Mouse (Mus musculus): ENCODE data around the gene Pphln1. TPM values are rescaled to one million over a fixed set of nuclear protein-coding genes. Genes with fewer than 3 reads are reported as not detected.

Pphln1 gene
- polyA plus RNA-seq, 1 experiment from 2014 or later: 51.0 TPM

- no peak overlapping the region for H3K27ac ChIP-seq (ENCODE audit: low read length)
- no peaks in the 10 kb centered on the region for H3K27me3 ChIP-seq (replicated peaks; ENCODE audit: control insufficient read depth, insufficient read depth, low read length)
- 1% methylated on average over 11 of the region's 11 CpGs for WGBS
- peak overlapping the region; percentile 91 for H3K9ac ChIP-seq (replicated peaks; ENCODE audit: low read depth, low read length)
- H3K4me2 ChIP-seq (ENCODE audit: low read length): peak overlapping the region; percentile 79
- H3K4me1 ChIP-seq (replicated peaks; ENCODE audit: control insufficient read depth, insufficient read depth, low read length): peaks cover 30% of the 10 kb centered on the region
- peak overlapping the region; percentile 95 for H3K4me3 ChIP-seq (replicated peaks; ENCODE audit: low read length)
- H3K9me3 ChIP-seq (ENCODE audit: control insufficient read depth, low read length): no peaks in the 10 kb centered on the region
- ATAC-seq: no peak
- peaks cover 16% of the 10 kb centered on the region; the same call in 1 of the 2 replicates for H3K36me3 ChIP-seq (ENCODE audit: control insufficient read depth, insufficient read depth)
Measured at GRCm38 (mm10) chr15:93397269-93397668, 881 bp upstream of the Pphln1 start.

DNA sequence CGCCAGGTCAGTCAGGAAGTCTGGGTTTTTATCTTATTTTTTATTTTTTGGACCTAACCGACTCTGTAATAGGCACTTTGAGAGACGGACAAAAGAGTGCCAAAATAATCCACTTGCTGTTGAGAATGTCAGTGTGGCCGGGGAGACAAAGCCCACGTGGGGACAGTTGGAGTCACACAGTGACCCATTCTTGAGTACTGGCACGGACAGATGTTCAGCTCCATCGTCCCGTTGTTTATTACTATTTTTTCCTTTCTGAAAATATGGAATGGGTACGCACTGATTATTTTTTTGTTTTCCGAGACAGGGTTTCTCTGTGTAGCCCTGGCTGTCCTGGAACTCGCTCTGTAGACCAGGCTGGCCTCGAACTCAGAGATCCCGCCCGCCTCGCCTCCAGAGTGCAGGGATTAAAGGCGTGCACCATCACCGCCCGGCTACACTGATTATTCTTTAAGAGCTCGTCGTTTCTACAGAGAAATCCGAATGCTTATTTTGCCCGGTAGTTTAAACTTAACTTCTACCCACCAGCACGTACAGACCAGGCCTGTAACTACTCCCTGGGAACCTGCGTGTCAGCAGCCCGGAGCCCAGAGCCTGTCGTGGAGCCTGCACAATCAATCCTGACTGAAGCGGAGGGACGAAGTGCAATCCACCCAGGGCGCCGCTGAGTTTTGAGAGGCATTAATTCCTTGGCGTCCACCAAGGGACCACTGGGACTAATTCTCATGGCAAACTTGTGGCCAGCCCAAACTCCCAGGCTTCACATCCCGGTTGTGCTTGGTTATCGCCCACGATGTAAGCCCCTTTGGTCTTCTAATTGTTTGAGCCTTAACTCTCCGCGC, 770 bp downstream of the Pphln1 start:
- Histone ChIP-seq H3K4me3 (replicated peaks; ENCODE audit: low read length) (peak overlapping the region; percentile 95), H3K9me3 (ENCODE audit: control insufficient read depth, low read length) (no peaks in the 10 kb centered on the region), H3K4me1 (replicated peaks; ENCODE audit: control insufficient read depth, insufficient read depth, low read length) (peaks cover 30% of the 10 kb centered on the region), H3K27me3 (replicated peaks; ENCODE audit: control insufficient read depth, insufficient read depth, low read length) (no peaks in the 10 kb centered on the region), H3K9ac (replicated peaks; ENCODE audit: low read depth, low read length) (peak overlapping the region; percentile 91), H3K27ac (ENCODE audit: low read length) (peak overlapping the region; percentile 90), H3K4me2 (ENCODE audit: low read length) (peak overlapping the region; percentile 84), H3K36me3 (ENCODE audit: control insufficient read depth, insufficient read depth) (peaks cover 5% of the 10 kb centered on the region; the same call in 1 of the 2 replicates)
- WGBS: 2% methylated on average over 36 of the region's 36 CpGs
- no peak; the same call in 1 of the 2 replicates for ATAC-seq

DNA sequence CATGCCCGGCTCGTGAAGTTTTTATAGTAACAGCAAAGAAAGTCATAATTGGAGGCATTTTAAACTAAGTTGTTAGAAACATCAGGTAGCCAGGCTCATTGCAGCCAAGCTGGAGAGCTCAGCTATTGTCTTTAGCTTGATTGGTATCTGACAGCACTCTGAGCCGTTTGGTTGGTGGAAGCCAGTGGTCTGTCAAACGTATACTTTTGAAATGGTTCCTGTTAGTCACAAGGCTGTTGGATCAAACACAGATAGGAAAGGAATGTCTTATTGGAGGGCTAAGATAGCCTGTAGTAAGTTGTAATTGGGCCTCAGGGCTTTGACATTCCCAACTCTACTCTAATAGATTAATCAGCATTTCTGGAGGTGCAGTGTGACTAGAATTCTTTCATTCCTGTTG, 3.3 kb downstream of the Pphln1 start:
- no peak overlapping the region for H3K27ac ChIP-seq (ENCODE audit: low read length)
- H3K27me3 ChIP-seq (replicated peaks; ENCODE audit: control insufficient read depth, insufficient read depth, low read length): no peaks in the 10 kb centered on the region
- no peaks in the 10 kb centered on the region for H3K9me3 ChIP-seq (ENCODE audit: control insufficient read depth, low read length)
- H3K4me2 ChIP-seq (ENCODE audit: low read length): no peak overlapping the region
- H3K36me3 ChIP-seq (ENCODE audit: control insufficient read depth, insufficient read depth): no peaks in the 10 kb centered on the region; the same call in 1 of the 2 replicates
- H3K4me1 ChIP-seq (replicated peaks; ENCODE audit: control insufficient read depth, insufficient read depth, low read length): peaks cover 26% of the 10 kb centered on the region
- H3K9ac ChIP-seq (replicated peaks; ENCODE audit: low read depth, low read length): no peak overlapping the region
- no peak overlapping the region for H3K4me3 ChIP-seq (replicated peaks; ENCODE audit: low read length)
- ATAC-seq: no peak
- 80% methylated on average over 4 of the region's 4 CpGs for WGBS

DNA sequence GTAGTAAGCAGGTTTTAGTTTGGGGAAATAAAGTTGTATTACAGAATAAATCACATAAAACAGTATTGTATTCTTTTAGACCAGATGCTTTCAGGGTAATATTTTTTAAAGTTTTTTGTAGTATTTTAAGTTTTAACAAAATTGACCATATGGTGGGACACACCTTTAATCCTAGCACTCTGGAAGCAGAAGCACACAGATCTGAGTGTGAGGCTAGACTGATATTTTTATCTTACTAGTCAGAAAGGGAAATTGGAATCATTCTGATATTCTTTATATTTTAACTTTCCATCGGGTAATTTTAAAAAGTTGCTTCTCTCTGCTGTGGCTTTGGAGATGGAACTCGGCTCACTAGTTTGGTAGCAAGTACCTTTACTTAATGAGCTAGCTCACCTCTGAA, 4.6 kb downstream of the Pphln1 start:
- no peak overlapping the region for H3K4me2 ChIP-seq (ENCODE audit: low read length)
- ATAC-seq: no peak
- WGBS: 98% methylated on average over 2 of the region's 2 CpGs
- H3K27ac ChIP-seq (ENCODE audit: low read length): no peak overlapping the region
- no peaks in the 10 kb centered on the region for H3K9me3 ChIP-seq (ENCODE audit: control insufficient read depth, low read length)
- no peak overlapping the region for H3K9ac ChIP-seq (replicated peaks; ENCODE audit: low read depth, low read length)
- H3K27me3 ChIP-seq (replicated peaks; ENCODE audit: control insufficient read depth, insufficient read depth, low read length): no peaks in the 10 kb centered on the region
- peaks cover 2% of the 10 kb centered on the region; the same call in 1 of the 2 replicates for H3K36me3 ChIP-seq (ENCODE audit: control insufficient read depth, insufficient read depth)
- no peak overlapping the region for H3K4me3 ChIP-seq (replicated peaks; ENCODE audit: low read length)
- H3K4me1 ChIP-seq (replicated peaks; ENCODE audit: control insufficient read depth, insufficient read depth, low read length): peaks cover 17% of the 10 kb centered on the region

GRCm38 (mm10) chr15:93404849-93405248, 6.7 kb downstream of the Pphln1 start:
- Histone ChIP-seq H3K36me3 (ENCODE audit: control insufficient read depth, insufficient read depth) (peaks cover 2% of the 10 kb centered on the region; the same call in 1 of the 2 replicates), H3K4me3 (replicated peaks; ENCODE audit: low read length) (no peak overlapping the region), H3K4me2 (ENCODE audit: low read length) (no peak overlapping the region), H3K9me3 (ENCODE audit: control insufficient read depth, low read length) (no peaks in the 10 kb centered on the region), H3K9ac (replicated peaks; ENCODE audit: low read depth, low read length) (no peak overlapping the region), H3K4me1 (replicated peaks; ENCODE audit: control insufficient read depth, insufficient read depth, low read length) (peaks cover 6% of the 10 kb centered on the region), H3K27me3 (replicated peaks; ENCODE audit: control insufficient read depth, insufficient read depth, low read length) (no peaks in the 10 kb centered on the region), H3K27ac (ENCODE audit: low read length) (no peak overlapping the region)
- no peak for ATAC-seq

- no peak overlapping the region for H3K27ac ChIP-seq (ENCODE audit: low read length)
- H3K9me3 ChIP-seq (ENCODE audit: control insufficient read depth, low read length): no peaks in the 10 kb centered on the region
- no peak overlapping the region for H3K4me2 ChIP-seq (ENCODE audit: low read length)
- no peaks in the 10 kb centered on the region for H3K27me3 ChIP-seq (replicated peaks; ENCODE audit: control insufficient read depth, insufficient read depth, low read length)
- 95% methylated on average over 7 of the region's 7 CpGs for WGBS
- no peak for ATAC-seq
- no peak overlapping the region for H3K4me3 ChIP-seq (replicated peaks; ENCODE audit: low read length)
- H3K36me3 ChIP-seq (ENCODE audit: control insufficient read depth, insufficient read depth): peaks cover 2% of the 10 kb centered on the region; the same call in 1 of the 2 replicates
- H3K4me1 ChIP-seq (replicated peaks; ENCODE audit: control insufficient read depth, insufficient read depth, low read length): peaks cover 3% of the 10 kb centered on the region; the same call in 1 of the 2 replicates
- no peak overlapping the region for H3K9ac ChIP-seq (replicated peaks; ENCODE audit: low read depth, low read length)
Measured at GRCm38 (mm10) chr15:93405446-93405986, 7.4 kb downstream of the Pphln1 start.

DNA sequence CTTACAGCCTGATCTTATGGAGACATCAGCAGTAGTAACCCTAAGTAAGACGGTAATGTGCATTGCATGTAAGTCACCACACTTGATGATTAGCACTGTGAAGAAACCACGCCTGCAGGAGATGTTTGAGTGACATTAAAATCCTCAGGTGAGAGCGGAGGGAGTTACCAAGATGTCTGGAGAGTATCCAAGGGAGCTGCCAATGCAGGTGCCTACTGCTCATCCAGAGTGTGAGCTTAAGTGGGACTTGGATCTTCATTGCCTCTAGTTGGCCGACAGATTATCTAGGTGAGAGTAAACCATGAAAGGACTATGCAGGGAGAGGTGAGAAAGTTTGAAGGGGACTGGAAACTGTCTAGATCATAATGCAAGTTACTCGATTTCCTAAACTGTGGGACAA, 8.3 kb downstream of the Pphln1 start:
- H3K9me3 ChIP-seq (ENCODE audit: control insufficient read depth, low read length): no peaks in the 10 kb centered on the region
- H3K4me3 ChIP-seq (replicated peaks; ENCODE audit: low read length): no peak overlapping the region
- no peaks in the 10 kb centered on the region for H3K4me1 ChIP-seq (replicated peaks; ENCODE audit: control insufficient read depth, insufficient read depth, low read length)
- no peaks in the 10 kb centered on the region for H3K27me3 ChIP-seq (replicated peaks; ENCODE audit: control insufficient read depth, insufficient read depth, low read length)
- H3K27ac ChIP-seq (ENCODE audit: low read length): no peak overlapping the region
- peaks cover 2% of the 10 kb centered on the region; the same call in 1 of the 2 replicates for H3K36me3 ChIP-seq (ENCODE audit: control insufficient read depth, insufficient read depth)
- H3K9ac ChIP-seq (replicated peaks; ENCODE audit: low read depth, low read length): no peak overlapping the region
- no peak for ATAC-seq
- WGBS: 96% methylated on average over 5 of the region's 5 CpGs
- no peak overlapping the region for H3K4me2 ChIP-seq (ENCODE audit: low read length)

DNA sequence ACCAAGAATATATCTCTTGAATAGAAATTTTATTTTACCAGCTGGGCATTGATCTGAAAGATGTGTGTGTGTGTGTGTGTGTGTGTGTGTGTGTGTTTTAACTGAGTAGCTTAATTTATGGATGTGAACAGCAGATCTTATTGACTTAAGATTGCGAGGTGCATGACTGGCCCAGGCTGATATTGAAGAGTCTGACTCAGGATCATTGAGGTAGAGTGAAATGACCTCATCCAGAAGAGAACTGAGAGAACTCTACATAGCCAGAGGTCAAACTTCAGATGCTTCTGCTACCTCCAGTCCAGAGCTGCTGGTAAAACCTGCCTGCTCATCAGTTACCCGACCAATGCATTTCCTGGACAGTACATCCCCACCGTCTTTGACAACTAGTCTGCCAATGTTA, 14.3 kb downstream of the Pphln1 start:
- no peaks in the 10 kb centered on the region for H3K9me3 ChIP-seq (ENCODE audit: control insufficient read depth, low read length)
- no peaks in the 10 kb centered on the region for H3K36me3 ChIP-seq (ENCODE audit: control insufficient read depth, insufficient read depth)
- no peak for ATAC-seq
- no peaks in the 10 kb centered on the region for H3K27me3 ChIP-seq (replicated peaks; ENCODE audit: control insufficient read depth, insufficient read depth, low read length)
- H3K9ac ChIP-seq (replicated peaks; ENCODE audit: low read depth, low read length): no peak overlapping the region
- 95% methylated on average over 3 of the region's 3 CpGs for WGBS
- H3K27ac ChIP-seq (ENCODE audit: low read length): no peak overlapping the region
- H3K4me1 ChIP-seq (replicated peaks; ENCODE audit: control insufficient read depth, insufficient read depth, low read length): no peaks in the 10 kb centered on the region
- no peak overlapping the region for H3K4me3 ChIP-seq (replicated peaks; ENCODE audit: low read length)
- no peak overlapping the region for H3K4me2 ChIP-seq (ENCODE audit: low read length)

DNA sequence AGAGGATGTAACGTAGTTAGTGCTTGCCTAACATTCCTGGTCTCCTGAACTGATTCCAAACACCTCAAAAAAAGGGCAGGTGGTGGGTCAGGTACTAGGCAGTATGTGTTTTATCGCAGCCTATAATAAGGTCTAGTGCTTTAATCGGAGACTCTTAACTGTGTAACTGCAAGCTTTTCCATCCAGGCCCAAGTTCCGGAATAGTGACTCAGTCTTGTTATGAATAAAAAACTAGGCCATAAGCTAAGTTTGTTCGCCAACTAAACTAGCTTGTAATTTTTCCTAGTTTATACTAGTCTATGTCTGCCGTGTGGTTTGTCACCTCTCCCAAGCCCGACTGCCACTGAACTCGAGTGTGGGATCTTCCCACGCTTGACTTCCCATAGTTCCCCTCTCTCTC, 16.3 kb downstream of the Pphln1 start:
- no peaks in the 10 kb centered on the region for H3K36me3 ChIP-seq (ENCODE audit: control insufficient read depth, insufficient read depth)

More for the DNA sequence above, 16.3 kb downstream of the Pphln1 start:
- Histone ChIP-seq H3K9me3 (ENCODE audit: control insufficient read depth, low read length) (no peaks in the 10 kb centered on the region), H3K4me1 (replicated peaks; ENCODE audit: control insufficient read depth, insufficient read depth, low read length) (no peaks in the 10 kb centered on the region), H3K4me2 (ENCODE audit: low read length) (no peak overlapping the region), H3K9ac (replicated peaks; ENCODE audit: low read depth, low read length) (no peak overlapping the region), H3K4me3 (replicated peaks; ENCODE audit: low read length) (no peak overlapping the region), H3K27ac (ENCODE audit: low read length) (no peak overlapping the region), H3K27me3 (replicated peaks; ENCODE audit: control insufficient read depth, insufficient read depth, low read length) (no peaks in the 10 kb centered on the region)
- 91% methylated on average over 9 of the region's 9 CpGs for WGBS
- ATAC-seq: no peak

All from forebrain, embryonic 16.5 days (tissue).